Mouse (Mus musculus): ENCODE data around the gene Reep3. TPM values are rescaled to one million over a fixed set of nuclear protein-coding genes. Genes with fewer than 3 reads are reported as not detected.
A peak's percentile ranks its signal among the peaks of the same experiment; 100 is the strongest.

The Reep3 gene
- polyA plus RNA-seq, 1 experiment from 2014 or later, result 29.3 TPM

- peaks cover 47% of the 10 kb centered on the region for H3K4me1 ChIP-seq (replicated peaks)
- ATAC-seq (ENCODE audit: insufficient number of reproducible peaks, low FRiP score), result no peak
Observed at GRCm38 (mm10) chr10:67050766-67051165, 46.0 kb downstream of the Reep3 start.

DNA sequence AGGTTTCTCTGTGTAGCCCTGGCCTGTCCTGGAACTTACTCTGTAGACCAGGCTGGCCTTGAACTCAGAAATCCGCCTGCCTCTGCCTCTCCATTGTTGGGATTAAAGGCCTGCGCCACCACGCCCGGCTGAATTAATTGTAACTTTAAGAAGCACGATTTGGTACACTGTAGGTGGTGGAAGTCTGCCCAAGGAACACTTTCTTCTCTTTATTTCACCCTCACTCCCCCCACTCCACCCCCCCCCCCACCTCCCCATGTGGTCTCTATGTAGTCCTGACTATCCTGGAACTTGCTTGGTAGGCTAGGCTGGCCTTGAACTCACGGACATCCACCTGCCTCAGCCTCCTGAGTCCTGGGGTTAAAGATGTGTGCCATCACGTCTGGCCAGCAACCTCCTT is 47.1 kb downstream of the Reep3 start:
- no peak overlapping the region for H3K9ac ChIP-seq
- ATAC-seq (ENCODE audit: insufficient number of reproducible peaks, low FRiP score), result no peak
- no peak overlapping the region for H3K4me2 ChIP-seq
- H3K9me3 ChIP-seq (replicated peaks), result no peaks in the 10 kb centered on the region
- H3K27me3 ChIP-seq (replicated peaks), result no peaks in the 10 kb centered on the region
- H3K27ac ChIP-seq (ENCODE audit: poor library complexity, severe bottlenecking), result no peak overlapping the region
- 90% methylated on average over 7 of the region's 7 CpGs for WGBS
- H3K4me3 ChIP-seq, result no peak overlapping the region
- peaks cover 46% of the 10 kb centered on the region for H3K4me1 ChIP-seq (replicated peaks)
- no peaks in the 10 kb centered on the region for H3K36me3 ChIP-seq

More at GRCm38 (mm10) chr10:67050766-67051165, 46.0 kb downstream of the Reep3 start:
- Histone ChIP-seq H3K9me3 (replicated peaks) (no peaks in the 10 kb centered on the region), H3K9ac (no peak overlapping the region), H3K4me2 (no peak overlapping the region), H3K27me3 (replicated peaks) (no peaks in the 10 kb centered on the region), H3K4me3 (no peak overlapping the region), H3K27ac (ENCODE audit: poor library complexity, severe bottlenecking) (0 out of 2 replicates have a peak overlapping the region, but pooled peaks have one; percentile 35), H3K36me3 (no peaks in the 10 kb centered on the region)
- 82% methylated on average over 7 of the region's 7 CpGs for WGBS

DNA sequence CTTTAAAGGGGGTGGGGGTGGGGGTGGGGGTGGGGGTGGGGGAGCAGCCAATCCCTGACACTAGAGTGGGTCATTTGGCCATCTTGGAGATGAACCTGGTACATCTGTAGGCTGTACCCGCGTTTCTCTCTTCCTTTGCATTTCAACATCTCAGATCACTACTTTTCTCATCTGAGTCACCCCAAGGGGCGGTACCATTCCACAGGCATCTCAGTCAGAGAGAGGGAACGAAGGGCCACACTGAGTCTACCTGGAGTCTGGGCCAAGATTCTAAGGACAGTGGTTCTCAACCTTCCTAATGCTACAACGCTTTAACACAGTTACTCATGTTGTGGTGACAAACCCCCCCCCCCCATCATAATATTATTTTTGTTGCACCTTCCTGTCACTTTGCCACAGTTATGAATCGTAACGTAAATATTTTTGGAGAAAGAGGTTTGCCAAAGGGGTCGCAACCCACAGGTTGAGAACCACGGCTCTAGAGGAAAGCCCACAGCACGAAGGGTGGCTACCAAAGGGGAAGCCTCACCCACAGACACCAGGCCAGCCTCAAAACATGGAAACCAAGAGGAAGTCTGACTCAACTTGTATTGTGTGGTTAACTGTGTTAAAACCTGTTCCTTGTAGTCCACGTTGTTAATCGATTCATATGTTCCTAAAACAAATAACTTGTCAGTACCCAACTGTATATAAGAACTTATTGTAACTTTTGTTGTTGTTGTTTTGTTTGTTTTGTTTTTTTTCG is 47.7 kb downstream of the Reep3 start:
- H3K9me3 ChIP-seq (replicated peaks), result no peaks in the 10 kb centered on the region
- no peak for ATAC-seq (ENCODE audit: insufficient number of reproducible peaks, low FRiP score)
- no peaks in the 10 kb centered on the region for H3K27me3 ChIP-seq (replicated peaks)
- H3K4me2 ChIP-seq, result no peak overlapping the region
- no peak overlapping the region for H3K9ac ChIP-seq
- H3K4me1 ChIP-seq (replicated peaks), result peaks cover 51% of the 10 kb centered on the region
- H3K4me3 ChIP-seq, result no peak overlapping the region
- WGBS, result 85% methylated on average over 13 of the region's 13 CpGs
- H3K27ac ChIP-seq (ENCODE audit: poor library complexity, severe bottlenecking), result no peak overlapping the region
- H3K36me3 ChIP-seq, result no peaks in the 10 kb centered on the region

DNA sequence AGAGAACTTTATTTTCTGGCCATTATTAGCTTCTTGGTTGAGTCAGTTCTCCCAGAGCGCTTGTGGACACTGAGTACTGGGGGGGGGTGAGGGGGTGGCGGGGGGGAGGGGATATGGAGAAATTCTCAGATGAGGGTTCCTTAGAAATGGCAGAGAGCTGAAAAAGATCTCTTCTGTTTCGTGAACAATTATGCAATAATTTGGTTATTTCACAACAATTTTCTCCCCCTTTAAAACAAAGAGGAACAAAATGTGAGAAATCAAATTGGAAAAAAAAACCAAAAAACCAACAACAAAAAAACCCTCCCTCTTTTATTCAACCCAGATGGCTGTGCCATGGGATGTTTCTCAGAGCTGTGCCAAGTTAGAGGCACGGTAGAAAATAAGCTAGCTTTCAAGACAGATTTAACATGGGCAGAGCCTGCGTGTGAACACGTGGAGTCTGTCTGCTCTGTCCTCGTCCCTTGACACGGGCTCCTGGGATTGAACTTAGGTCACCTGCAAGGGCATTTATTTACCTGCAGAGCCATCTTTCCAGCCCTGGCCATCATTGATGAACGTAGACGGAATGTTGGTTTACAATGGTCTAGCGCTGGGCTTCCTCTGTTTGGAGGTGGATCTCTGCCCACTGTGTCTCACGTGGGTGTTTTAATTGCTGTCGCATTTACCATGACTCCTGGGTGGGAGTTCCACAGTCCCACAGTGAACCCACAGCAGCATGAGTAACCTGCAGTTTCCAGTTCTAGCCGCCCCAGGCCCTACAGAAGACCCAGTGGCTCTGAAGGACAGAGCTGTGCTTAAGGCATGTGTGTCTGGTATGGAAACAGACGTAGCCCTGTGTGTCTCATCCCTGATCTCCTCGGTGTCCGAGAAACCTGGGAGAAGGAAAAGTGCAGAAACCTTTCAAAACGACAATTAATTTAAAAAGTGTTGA is 48.8 kb downstream of the Reep3 start:
- Histone ChIP-seq H3K27me3 (replicated peaks) (no peaks in the 10 kb centered on the region), H3K4me1 (replicated peaks) (peaks cover 50% of the 10 kb centered on the region), H3K9ac (no peak overlapping the region), H3K4me2 (no peak overlapping the region), H3K36me3 (no peaks in the 10 kb centered on the region), H3K9me3 (replicated peaks) (no peaks in the 10 kb centered on the region), H3K4me3 (no peak overlapping the region), H3K27ac (ENCODE audit: poor library complexity, severe bottlenecking) (no peak overlapping the region)
- no peak for ATAC-seq (ENCODE audit: insufficient number of reproducible peaks, low FRiP score)
- 83% methylated on average over 18 of the region's 18 CpGs for WGBS

- Histone ChIP-seq H3K9ac (no peak overlapping the region), H3K4me3 (no peak overlapping the region), H3K27me3 (replicated peaks) (no peaks in the 10 kb centered on the region), H3K9me3 (replicated peaks) (no peaks in the 10 kb centered on the region), H3K27ac (ENCODE audit: poor library complexity, severe bottlenecking) (no peak overlapping the region; the same call in 1 of the 2 replicates), H3K4me2 (no peak overlapping the region), H3K4me1 (replicated peaks) (peaks cover 40% of the 10 kb centered on the region), H3K36me3 (no peaks in the 10 kb centered on the region)
- ATAC-seq (ENCODE audit: insufficient number of reproducible peaks, low FRiP score), result no peak
- WGBS, result 65% methylated on average over 12 of the region's 12 CpGs
Observed at GRCm38 (mm10) chr10:67045192-67045899, 51.4 kb downstream of the Reep3 start.

GRCm38 (mm10) chr10:67044346-67044745 is 52.4 kb downstream of the Reep3 start:
- no peak for ATAC-seq (ENCODE audit: insufficient number of reproducible peaks, low FRiP score)
- no peak overlapping the region for H3K4me2 ChIP-seq
- H3K4me3 ChIP-seq, result no peak overlapping the region
- no peaks in the 10 kb centered on the region for H3K27me3 ChIP-seq (replicated peaks)
- H3K27ac ChIP-seq (ENCODE audit: poor library complexity, severe bottlenecking), result no peak overlapping the region
- 57% methylated on average over 5 of the region's 5 CpGs for WGBS
- H3K4me1 ChIP-seq (replicated peaks), result peaks cover 42% of the 10 kb centered on the region
- H3K36me3 ChIP-seq, result no peaks in the 10 kb centered on the region
- H3K9ac ChIP-seq, result no peak overlapping the region
- no peaks in the 10 kb centered on the region for H3K9me3 ChIP-seq (replicated peaks)

DNA sequence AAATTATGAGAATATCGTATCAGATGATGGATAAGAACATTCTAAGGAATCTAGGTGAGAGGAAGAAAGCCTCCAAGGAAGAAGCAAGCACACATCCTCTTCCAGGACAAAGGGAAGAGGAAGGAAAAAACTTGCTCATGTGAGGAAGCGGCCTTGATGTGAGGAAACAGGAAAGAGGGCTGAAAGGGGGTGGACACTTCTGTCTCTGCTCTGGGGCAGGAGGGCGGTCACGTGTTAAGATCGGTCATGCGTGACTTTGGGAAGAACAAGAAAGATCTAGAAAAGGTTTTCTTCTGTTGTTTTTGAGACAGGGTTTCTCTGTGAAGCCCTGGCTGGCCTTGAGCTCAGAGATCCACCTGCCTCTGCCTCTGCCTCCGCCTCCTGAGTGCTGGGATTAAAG is 53.5 kb downstream of the Reep3 start:
- 81% methylated on average over 7 of the region's 7 CpGs for WGBS
- Histone ChIP-seq H3K4me2 (no peak overlapping the region), H3K4me3 (no peak overlapping the region), H3K36me3 (no peaks in the 10 kb centered on the region), H3K9me3 (replicated peaks) (no peaks in the 10 kb centered on the region), H3K9ac (no peak overlapping the region), H3K27me3 (replicated peaks) (no peaks in the 10 kb centered on the region), H3K4me1 (replicated peaks) (peaks cover 52% of the 10 kb centered on the region), H3K27ac (ENCODE audit: poor library complexity, severe bottlenecking) (no peak overlapping the region)
- no peak for ATAC-seq (ENCODE audit: insufficient number of reproducible peaks, low FRiP score)

- no peak overlapping the region for H3K4me3 ChIP-seq
- no peaks in the 10 kb centered on the region for H3K27me3 ChIP-seq (replicated peaks)
- H3K4me2 ChIP-seq, result no peak overlapping the region
- H3K4me1 ChIP-seq (replicated peaks), result peaks cover 55% of the 10 kb centered on the region
- no peaks in the 10 kb centered on the region for H3K9me3 ChIP-seq (replicated peaks)
- 89% methylated on average over 3 of the region's 3 CpGs for WGBS
- no peak for ATAC-seq (ENCODE audit: insufficient number of reproducible peaks, low FRiP score)
- no peak overlapping the region for H3K9ac ChIP-seq
- H3K36me3 ChIP-seq, result no peaks in the 10 kb centered on the region
- no peak overlapping the region for H3K27ac ChIP-seq (ENCODE audit: poor library complexity, severe bottlenecking)
Observed at GRCm38 (mm10) chr10:67040410-67040809, 56.3 kb downstream of the Reep3 start.

DNA sequence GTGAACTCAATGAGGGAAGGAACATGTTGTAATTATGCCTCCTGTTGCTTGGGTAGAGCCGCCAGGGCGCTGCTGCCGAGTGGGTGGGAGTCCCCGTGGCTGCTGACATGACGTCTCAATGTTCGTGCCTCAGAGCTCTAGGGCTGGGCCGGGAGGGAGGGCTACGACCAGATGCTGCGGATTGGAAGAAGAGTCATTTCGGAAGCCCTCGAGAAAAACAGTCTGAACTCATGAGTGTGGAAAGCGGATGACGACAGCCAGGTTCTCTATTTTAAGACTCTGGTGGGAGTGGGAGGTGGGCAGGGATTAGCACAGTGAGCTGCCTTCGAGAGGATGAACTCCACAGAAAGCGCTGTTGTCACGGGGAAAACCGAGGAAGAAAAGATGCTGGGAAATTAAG is 57.7 kb downstream of the Reep3 start:
- H3K36me3 ChIP-seq, result no peaks in the 10 kb centered on the region
- 38% methylated on average over 17 of the region's 17 CpGs for WGBS
- H3K9me3 ChIP-seq (replicated peaks), result no peaks in the 10 kb centered on the region
- H3K27ac ChIP-seq (ENCODE audit: poor library complexity, severe bottlenecking), result no peak overlapping the region
- no peak overlapping the region for H3K4me3 ChIP-seq
- ATAC-seq (ENCODE audit: insufficient number of reproducible peaks, low FRiP score), result no peak
- no peaks in the 10 kb centered on the region for H3K27me3 ChIP-seq (replicated peaks)
- H3K4me1 ChIP-seq (replicated peaks), result peaks cover 43% of the 10 kb centered on the region
- peak overlapping the region; percentile 42 for H3K4me2 ChIP-seq
- H3K9ac ChIP-seq, result 0 out of 2 replicates have a peak overlapping the region, but pooled peaks have one; percentile 22

DNA sequence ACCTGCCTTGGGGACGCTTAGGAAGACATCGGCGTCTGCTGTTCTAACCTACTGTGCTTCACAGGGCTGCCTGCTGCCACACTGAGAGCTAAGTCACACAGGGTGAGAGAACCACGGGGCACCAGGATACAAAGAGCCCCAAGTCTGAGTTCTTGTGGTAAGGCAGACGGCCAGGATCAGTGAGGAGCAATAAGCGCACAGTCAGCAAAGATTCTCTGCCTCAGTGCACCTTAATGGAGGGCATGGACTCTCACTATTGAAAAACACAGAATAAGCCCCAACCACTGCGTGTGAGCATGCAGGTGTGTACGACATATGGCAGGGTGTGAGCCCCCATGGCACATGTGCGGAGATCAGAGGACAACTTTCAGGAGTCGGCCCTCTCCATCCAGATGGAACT is 60.2 kb downstream of the Reep3 start:
- Histone ChIP-seq H3K4me3 (no peak overlapping the region), H3K27ac (ENCODE audit: poor library complexity, severe bottlenecking) (no peak overlapping the region), H3K4me2 (no peak overlapping the region), H3K27me3 (replicated peaks) (no peaks in the 10 kb centered on the region), H3K36me3 (peaks cover 14% of the 10 kb centered on the region), H3K4me1 (replicated peaks) (peaks cover 29% of the 10 kb centered on the region), H3K9ac (no peak overlapping the region), H3K9me3 (replicated peaks) (no peaks in the 10 kb centered on the region)
- no peak for ATAC-seq (ENCODE audit: insufficient number of reproducible peaks, low FRiP score)
- 86% methylated on average over 10 of the region's 10 CpGs for WGBS

GRCm38 (mm10) chr10:67036141-67036540 is 60.6 kb downstream of the Reep3 start:
- Histone ChIP-seq H3K4me3 (no peak overlapping the region), H3K4me2 (no peak overlapping the region), H3K9ac (no peak overlapping the region), H3K36me3 (peaks cover 14% of the 10 kb centered on the region), H3K4me1 (replicated peaks) (peaks cover 29% of the 10 kb centered on the region), H3K27ac (ENCODE audit: poor library complexity, severe bottlenecking) (no peak overlapping the region), H3K27me3 (replicated peaks) (no peaks in the 10 kb centered on the region), H3K9me3 (replicated peaks) (no peaks in the 10 kb centered on the region)
- ATAC-seq (ENCODE audit: insufficient number of reproducible peaks, low FRiP score), result no peak
- WGBS, result 63% methylated on average over 5 of the region's 5 CpGs

Measured in heart, embryonic 12.5 days (tissue).